Mouse (Mus musculus) midbrain, embryonic 15.5 days (tissue): Measurements from ENCODE around the gene Aknad1. TPM values are rescaled to one million over a fixed set of nuclear protein-coding genes. Genes with fewer than 3 reads are reported as not detected.

Experiments used
- polyA plus RNA-seq: library from polyadenylated mRNA; unstranded; fragments of >200 nt; fragmentation: Nextera tagmentation; extraction: Ambion mirVana; gene quantifications from 2 replicates; pipeline ENCODE4 v1.2.1, GENCODE M21; 2015

Aknad1 gene
- polyA plus RNA-seq, 1 experiment from 2014 or later = not detected

Other genes with a start within 250 kb of the Aknad1 start
- 2.8 and 3.5 TPM in 2 replicates for gene 1700013F07Rik, start 205.5 kb upstream of the Aknad1 start, polyA plus RNA-seq
- gene 5330417C22Rik, start 203.1 kb upstream of the Aknad1 start, polyA plus RNA-seq = 18.9 and 19.4 TPM in 2 replicates
- 56.1 TPM in 2 replicates for gene Tmem167b, start 177.2 kb upstream of the Aknad1 start, polyA plus RNA-seq
- gene Taf13, start 168.0 kb upstream of the Aknad1 start, polyA plus RNA-seq = 53.8 and 54.6 TPM in 2 replicates
- gene Wdr47, start 148.4 kb upstream of the Aknad1 start, polyA plus RNA-seq = 110 and 114 TPM in 2 replicates
- gene Clcc1, start 85.7 kb upstream of the Aknad1 start, polyA plus RNA-seq = 39.6 and 48.3 TPM in 2 replicates
- gene Gpsm2, start 17.3 kb upstream of the Aknad1 start, polyA plus RNA-seq = 16.1 and 20.1 TPM in 2 replicates
- 14.0 and 14.1 TPM in 2 replicates for gene Stxbp3, start 100.9 kb downstream of the Aknad1 start, polyA plus RNA-seq
- gene Fndc7, start 150.3 kb downstream of the Aknad1 start, polyA plus RNA-seq = 0.05 and 0.18 TPM in 2 replicates
- gene Prpf38b, start 172.1 kb downstream of the Aknad1 start, polyA plus RNA-seq = 55.8 TPM in 2 replicates
- 2.3 and 3.4 TPM in 2 replicates for gene Henmt1, start 200.2 kb downstream of the Aknad1 start, polyA plus RNA-seq
- not detected in 2 replicates for gene Gm9857, start 200.8 kb downstream of the Aknad1 start, polyA plus RNA-seq